Mouse (Mus musculus): Measurements from ENCODE around the gene Iah1.
A peak's percentile ranks its signal among the peaks of the same experiment; 100 is the strongest.

GRCm38 (mm10) chr12:21373100-21373819, 57.1 kb downstream of the Iah1 start, which contains the start of gene Adam17:
- TF ChIP-seq POLR2A (IDR thresholded peaks at IDR 0.05; ENCODE audit: low read depth, low read length), result peak; percentile 75
- peak; percentile 58; the same call in 1 of the 2 replicates for TF ChIP-seq CTCF (IDR thresholded peaks at IDR 0.05; ENCODE audit: extremely low read depth, insufficient read length, insufficient replicate concordance, low read depth, low read length)

Measured in small intestine, adult 2 months (tissue).